Mouse (Mus musculus): ENCODE results near the gene Zcchc4. TPM values are rescaled to one million over a fixed set of nuclear protein-coding genes. Genes with fewer than 3 reads are reported as not detected.

Zcchc4 gene
- total and polyA plus RNA-seq, 3 experiments, result 0.67 to 1.0 TPM; not detected in 1

DNA sequence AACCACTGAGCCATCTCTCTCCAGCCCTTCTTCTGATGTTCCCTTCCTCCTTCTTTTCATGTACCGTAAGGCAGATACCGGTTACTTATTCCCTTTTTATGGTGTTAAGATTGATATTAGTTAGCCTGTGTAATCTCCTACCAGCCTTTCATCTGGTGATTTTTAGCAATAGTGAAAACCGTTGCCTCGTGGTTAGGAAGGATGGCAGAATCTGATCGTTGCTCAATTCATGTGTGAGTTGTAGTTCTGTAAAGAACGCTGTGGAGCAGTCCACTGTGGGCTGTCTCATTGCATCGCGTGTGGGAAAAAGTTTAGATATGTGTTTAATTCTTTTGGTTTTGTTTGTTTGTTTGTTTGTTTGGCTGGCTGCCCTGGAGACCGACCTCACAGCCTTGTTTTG lies 18.0 kb downstream of the Zcchc4 start:
- no peak overlapping the region for H3K4me3 ChIP-seq (ENCODE audit: control insufficient read depth in 1 of 2, insufficient read depth in 1 of 2, low read depth in 2 of 2, low read length in 2 of 2)
- no peak overlapping the region; the same call in 1 of the 2 replicates for H3K27ac ChIP-seq (ENCODE audit: control insufficient read depth, low read depth, low read length)
- no peaks in the 10 kb centered on the region; a peak in 1 of 4 replicates for H3K36me3 ChIP-seq (ENCODE audit: control insufficient read depth in 1 of 2, insufficient read depth in 2 of 2, low read length in 2 of 2)
- no peaks in the 10 kb centered on the region for H3K9me3 ChIP-seq (replicated peaks; ENCODE audit: insufficient read depth, low read length)
- TF ChIP-seq EP300 (IDR thresholded peaks at IDR 0.05; ENCODE audit: low read depth in 1 of 2, low read length in 2 of 2) (peak; percentile 22 to 62; a peak in 2 of 4 replicates), RCOR1 (IDR thresholded peaks at IDR 0.05; ENCODE audit: low read depth, low read length) (no peak)
- no peaks in the 10 kb centered on the region for H3K79me2 ChIP-seq (ENCODE audit: control insufficient read depth, insufficient read depth, low read length, poor library complexity)
- peaks cover 0 to 8% of the 10 kb centered on the region in 2 experiments; a peak in 1 of 4 replicates for H3K4me1 ChIP-seq (ENCODE audit: control insufficient read depth in 1 of 2, insufficient read depth in 2 of 2, low read length in 2 of 2)
- H3K27me3 ChIP-seq (ENCODE audit: control insufficient read depth in 1 of 2, insufficient read depth in 2 of 2, low read length in 2 of 2), result no peaks in the 10 kb centered on the region
- DNase-seq (ENCODE audit: low read depth, low spot score), result no peak
- no peak overlapping the region; the same call in 1 of the 2 replicates for H3K9ac ChIP-seq (ENCODE audit: control insufficient read depth, low read depth, low read length, poor library complexity, severe bottlenecking)

DNA sequence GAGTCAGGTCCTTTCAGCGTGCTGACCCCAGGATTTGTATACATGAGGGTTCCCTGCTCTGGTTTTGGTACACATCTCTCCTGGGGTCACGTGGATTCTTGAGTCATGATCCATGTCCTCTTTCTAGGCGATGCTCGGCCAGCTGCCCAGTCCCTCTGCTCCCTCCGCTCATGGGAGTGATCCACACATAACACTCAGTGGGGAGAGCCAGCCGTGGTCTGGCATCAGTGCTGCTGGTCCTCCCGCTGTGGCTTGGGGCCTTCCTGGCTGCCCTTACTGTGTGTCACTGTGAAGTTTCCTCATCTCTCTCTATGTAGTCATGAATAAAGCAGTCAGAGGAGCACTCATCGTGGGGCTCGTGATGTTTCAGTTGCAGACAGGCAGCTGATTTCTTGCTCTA lies 18.9 kb downstream of the Zcchc4 start:
- Histone ChIP-seq H3K36me3 (ENCODE audit: control insufficient read depth in 1 of 2, insufficient read depth in 2 of 2, low read length in 2 of 2) (no peaks in the 10 kb centered on the region; a peak in 1 of 4 replicates), H3K27ac (ENCODE audit: control insufficient read depth, low read depth, low read length) (no peak overlapping the region), H3K9ac (ENCODE audit: control insufficient read depth, low read depth, low read length, poor library complexity, severe bottlenecking) (no peak overlapping the region), H3K4me3 (ENCODE audit: control insufficient read depth in 1 of 2, insufficient read depth in 1 of 2, low read depth in 2 of 2, low read length in 2 of 2) (no peak overlapping the region), H3K27me3 (ENCODE audit: control insufficient read depth in 1 of 2, insufficient read depth in 2 of 2, low read length in 2 of 2) (no peaks in the 10 kb centered on the region), H3K9me3 (replicated peaks; ENCODE audit: insufficient read depth, low read length) (no peaks in the 10 kb centered on the region), H3K79me2 (ENCODE audit: control insufficient read depth, insufficient read depth, low read length, poor library complexity) (no peaks in the 10 kb centered on the region), H3K4me1 (ENCODE audit: control insufficient read depth in 1 of 2, insufficient read depth in 2 of 2, low read length in 2 of 2) (peaks cover 0 to 8% of the 10 kb centered on the region in 2 experiments; a peak in 1 of 4 replicates)
- no peak for DNase-seq (ENCODE audit: low read depth, low spot score)
- TF ChIP-seq NRF1 (IDR thresholded peaks at IDR 0.05; ENCODE audit: insufficient read depth, low read depth, low read length, poor library complexity, severe bottlenecking) (no peak), CHD1 (IDR thresholded peaks at IDR 0.05; ENCODE audit: low read depth, low read length) (no peak), JUND (IDR thresholded peaks at IDR 0.05; ENCODE audit: low read depth, low read length) (no peak), USF1 (IDR thresholded peaks at IDR 0.05; ENCODE audit: low read depth, low read length) (no peak), BHLHE40 (IDR thresholded peaks at IDR 0.05; ENCODE audit: borderline replicate concordance, low read depth, low read length) (no peak), ZMIZ1 (IDR thresholded peaks at IDR 0.05; ENCODE audit: low read depth, low read length) (no peak), E2F4 (IDR thresholded peaks at IDR 0.05; ENCODE audit: borderline replicate concordance, low read depth, low read length) (no peak), ETS1 (IDR thresholded peaks at IDR 0.05; ENCODE audit: low read depth, low read length) (no peak), POLR2AphosphoS2 (IDR thresholded peaks at IDR 0.05; ENCODE audit: low read length) (no peak), MEF2A (IDR thresholded peaks at IDR 0.05; ENCODE audit: extremely low read depth, insufficient replicate concordance, low read depth, low read length, poor library complexity, severe bottlenecking) (no peak), POLR2A (IDR thresholded peaks at IDR 0.05; ENCODE audit: control insufficient read depth in 1 of 2, insufficient read depth in 1 of 2, low read depth in 1 of 2, low read length in 2 of 2, poor library complexity in 1 of 2) (no peak), TAL1 (IDR thresholded peaks at IDR 0.05; ENCODE audit: low read length) (no peak), RCOR1 (IDR thresholded peaks at IDR 0.05; ENCODE audit: low read depth, low read length) (no peak), MAZ (IDR thresholded peaks at IDR 0.05; ENCODE audit: low read depth, low read length) (no peak), MXI1 (IDR thresholded peaks at IDR 0.05; ENCODE audit: low read depth, low read length) (no peak), MYB (IDR thresholded peaks at IDR 0.05; ENCODE audit: low read depth, low read length) (no peak), POLR2AphosphoS5 (IDR thresholded peaks at IDR 0.05; ENCODE audit: borderline replicate concordance, low read depth, low read length) (no peak), CTCF (IDR thresholded peaks at IDR 0.05 in 2 of 3, conservative IDR thresholded peaks at IDR 0.05 in 1 of 3; ENCODE audit: control insufficient read depth in 1 of 3, insufficient read depth in 1 of 3, low read depth in 2 of 3, low read length in 3 of 3, poor library complexity in 1 of 3, severe bottlenecking in 1 of 3) (no peak), CHD2 (IDR thresholded peaks at IDR 0.05; ENCODE audit: low read length) (no peak), GABPA (IDR thresholded peaks at IDR 0.05; ENCODE audit: low read depth, low read length) (no peak)

Measured in MEL (cell line).